Mouse (Mus musculus) urinary bladder, postnatal 14 days (tissue): ENCODE measurements around the gene Wdr74.
A peak's percentile ranks its signal among the peaks of the same experiment; 100 is the strongest.
"Not testable (repeated sequence)": the region's sequence is repeated elsewhere in the genome, so short reads cannot be mapped to it uniquely, and the experiment has no call there.

Experiments used
- DNase-seq: peaks from one replicate; pipeline ENCODE4 v3.0.0; 2021; ENCODE audit warnings: low spot score

Gene Wdr74

GRCm38 (mm10) chr19:8715868-8716766 is 19.5 kb upstream of the Wdr74 start:
- DNase-seq: no peak

GRCm38 (mm10) chr19:8716767-8717475 is 18.7 kb upstream of the Wdr74 start:
- DNase-seq: no peak

GRCm38 (mm10) chr19:8718357-8718756 is 17.3 kb upstream of the Wdr74 start:
- DNase-seq: peak; percentile 54

GRCm38 (mm10) chr19:8719037-8719436 is 16.6 kb upstream of the Wdr74 start:
- DNase-seq: not testable (repeated sequence)

- DNase-seq: no peak
These were observed 14.2 kb upstream of the Wdr74 start for GRCm38 (mm10) chr19:8721378-8721777.

- DNase-seq: no peak
These were observed 13.6 kb upstream of the Wdr74 start for GRCm38 (mm10) chr19:8722021-8722420.

GRCm38 (mm10) chr19:8722559-8722906 is 13.1 kb upstream of the Wdr74 start:
- no peak for DNase-seq

- peak; percentile 95 for DNase-seq
These were observed 12.6 kb upstream of the Wdr74 start, which contains the start of gene Slc3a2 for GRCm38 (mm10) chr19:8722907-8723573. Gene Slc3a2 (minus strand): TSS chr19:8723369.

- DNase-seq: no peak
These were observed 11.9 kb upstream of the Wdr74 start for GRCm38 (mm10) chr19:8723574-8724346.

- DNase-seq: no peak
These were observed 11.2 kb upstream of the Wdr74 start for GRCm38 (mm10) chr19:8724392-8724791.

- DNase-seq: no peak
These were observed 10.5 kb upstream of the Wdr74 start for GRCm38 (mm10) chr19:8725081-8725613.

- DNase-seq: no peak
These were observed 8.8 kb upstream of the Wdr74 start for GRCm38 (mm10) chr19:8726609-8727390.

GRCm38 (mm10) chr19:8727495-8728114 is 8.0 kb upstream of the Wdr74 start:
- DNase-seq: no peak

GRCm38 (mm10) chr19:8728335-8729099 is 7.1 kb upstream of the Wdr74 start:
- DNase-seq: not testable (repeated sequence)

GRCm38 (mm10) chr19:8734334-8734733 is 1.3 kb upstream of the Wdr74 start:
- DNase-seq: no peak

- no peak for DNase-seq
These were observed 487 bp downstream of the Wdr74 start for GRCm38 (mm10) chr19:8736160-8736467.

GRCm38 (mm10) chr19:8738911-8739310 is 3.3 kb downstream of the Wdr74 start:
- DNase-seq: no peak

GRCm38 (mm10) chr19:8739646-8740045 is 4.0 kb downstream of the Wdr74 start:
- no peak for DNase-seq

- no peak for DNase-seq
These were observed 5.0 kb downstream of the Wdr74 start, which contains the start of gene 1700092M07Rik for GRCm38 (mm10) chr19:8740603-8741002. Gene 1700092M07Rik (plus strand): TSS chr19:8740718.
